Mouse (Mus musculus) liver (tissue): Measurements from ENCODE around the gene Fads2.

ENCODE experiments used
- DNase-seq: peaks from one replicate; pipeline ENCODE4 v3.0.0-alpha.2; 2020; ENCODE audit warnings: mixed read lengths

The Fads2 gene

GRCm38 (mm10) chr19:10012827-10013278 lies 88.7 kb downstream of the Fads2 start:
- peak; percentile 41 for DNase-seq
